In the genomic region with DNA sequence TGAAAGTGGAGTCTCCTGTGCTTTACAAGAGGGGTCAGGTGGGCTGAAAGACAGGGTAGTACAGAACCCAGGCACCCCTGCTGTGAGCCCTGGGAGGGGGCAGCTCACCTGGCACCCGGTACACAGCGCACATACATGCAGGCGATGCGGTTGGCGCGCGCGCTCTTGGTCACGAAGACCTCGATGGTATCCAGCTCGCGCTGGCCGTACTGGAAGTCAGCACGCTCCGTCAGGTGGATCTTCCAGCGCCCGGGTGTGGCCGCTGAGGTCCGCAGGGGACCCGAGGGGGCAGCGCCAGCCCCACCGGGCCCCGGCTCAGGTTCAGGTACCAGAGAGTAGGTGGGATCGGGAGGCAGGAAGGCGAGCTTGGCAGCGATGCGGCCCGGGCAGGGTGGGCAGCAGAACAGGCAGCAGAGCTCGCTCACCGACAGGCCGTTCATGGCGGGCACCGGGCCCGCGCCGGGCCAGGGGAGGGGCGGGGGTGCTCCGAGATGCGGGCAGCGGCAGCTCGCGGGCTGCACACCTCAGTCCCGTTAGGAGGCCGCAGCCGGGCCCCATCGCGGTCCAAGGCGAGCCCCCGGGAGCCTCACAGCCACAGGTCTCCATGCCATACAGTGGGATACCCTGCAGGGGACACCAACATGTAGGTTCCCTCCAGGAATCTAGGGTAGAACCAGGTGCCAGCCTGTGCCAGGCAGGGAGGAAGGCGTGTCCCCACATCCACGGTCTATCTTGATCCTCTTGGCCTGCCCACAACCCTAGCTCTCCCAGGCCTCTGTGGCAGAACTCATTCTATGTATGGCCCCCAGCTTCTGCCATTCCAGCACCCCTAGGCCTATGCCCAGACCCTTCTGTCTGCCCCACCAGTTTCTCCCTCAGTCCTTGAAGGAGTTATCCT, we compare ENCODE assay signal across 10 mouse cellular contexts. TPM values are rescaled to one million over a fixed set of nuclear protein-coding genes. Genes with fewer than 3 reads are reported as not detected.
DNase-seq lines count a peak whose midpoint lies in the region; ATAC-seq and TF ChIP-seq lines count a peak whose summit lies in the region.
"Had no signal": no experiment of that assay in that cellular context is flagged by ENCODE, and none has a peak within 500 bp of the region (broad histone marks: within the 10 kb centered on the region; RNA-seq: fewer than 3 reads in every experiment).

No protein-coding gene starts in this region.

- peak overlapping the region; percentile 2; the same call in 1 of the 2 replicates for H3K27ac ChIP-seq in cerebellum, adult 2 months (ENCODE audit: insufficient read depth, low read length)
- peak overlapping the region; percentile 38; the same call in 1 of the 2 replicates for H3K27ac ChIP-seq in liver, adult 2 months (replicated peaks; ENCODE audit: insufficient read depth, low read depth, low read length)
- peak overlapping the region; percentile 47; the same call in 1 of the 2 replicates for H3K27ac ChIP-seq in hindbrain, embryonic 14.5 days
- 0 out of 2 replicates have a peak overlapping the region, but pooled peaks have one; percentile 17 for H3K27ac ChIP-seq in midbrain, embryonic 14.5 days (replicated peaks; ENCODE audit: low read depth, low read length)
- H3K27ac ChIP-seq: embryonic facial prominence, embryonic 12.5 days; liver, embryonic 14.5 days had no signal

- H3K4me2 ChIP-seq in hindbrain, embryonic 14.5 days (replicated peaks): peak overlapping the region; percentile 7
- no peak overlapping the region for H3K4me2 ChIP-seq in midbrain, embryonic 14.5 days (ENCODE audit: low read length)
- H3K4me2 ChIP-seq: embryonic facial prominence, embryonic 12.5 days had no signal

- H3K27me3 ChIP-seq in cerebellum, adult 2 months (ENCODE audit: control insufficient read depth, insufficient read depth, low read length): no peaks in the 10 kb centered on the region
- H3K27me3 ChIP-seq in liver, adult 2 months (ENCODE audit: control insufficient read depth, insufficient read depth, low read length): no peaks in the 10 kb centered on the region
- no peaks in the 10 kb centered on the region for H3K27me3 ChIP-seq in hindbrain, embryonic 14.5 days (ENCODE audit: control insufficient read depth, insufficient read depth, low read length)
- no peaks in the 10 kb centered on the region for H3K27me3 ChIP-seq in midbrain, embryonic 14.5 days (ENCODE audit: control insufficient read depth, insufficient read depth, low read length)
- H3K27me3 ChIP-seq: embryonic facial prominence, embryonic 12.5 days had no signal

- H3K4me1 ChIP-seq in cerebellum, adult 2 months (ENCODE audit: control insufficient read depth, insufficient read depth, low read length): peaks cover 47% of the 10 kb centered on the region
- H3K4me1 ChIP-seq in liver, adult 2 months (ENCODE audit: control insufficient read depth, insufficient read depth, low read length): peaks cover 27% of the 10 kb centered on the region
- H3K4me1 ChIP-seq in hindbrain, embryonic 14.5 days (replicated peaks; ENCODE audit: control insufficient read depth, insufficient read depth, low read length): peaks cover 23% of the 10 kb centered on the region
- peaks cover 18% of the 10 kb centered on the region for H3K4me1 ChIP-seq in midbrain, embryonic 14.5 days (ENCODE audit: control insufficient read depth, insufficient read depth, low read length)

- 90% methylated on average over 47 of the region's 51 CpGs for WGBS in cerebellum, adult 2 months
- WGBS in liver, adult 2 months: 95% methylated on average over 48 of the region's 51 CpGs
- WGBS in hindbrain, embryonic 14.5 days: 94% methylated on average over 51 of the region's 51 CpGs
- 96% methylated on average over 50 of the region's 51 CpGs for WGBS in midbrain, embryonic 14.5 days

- TF ChIP-seq POLR2A in cerebellum, adult 2 months (IDR thresholded peaks at IDR 0.05; ENCODE audit: borderline replicate concordance, insufficient read depth, low read length): no peak
- no peak for TF ChIP-seq POLR2A in liver, adult 2 months (IDR thresholded peaks at IDR 0.05; ENCODE audit: extremely low read depth, insufficient read depth, low read length)

- H3K79me2 ChIP-seq in liver, adult 2 months (ENCODE audit: control insufficient read depth, insufficient read depth, low read length): peaks cover 43% of the 10 kb centered on the region

- no peak for DNase-seq in cerebellum, adult 2 months
- no peak for DNase-seq in cerebellum, adult 9-11 months
- no peak for DNase-seq in liver, adult 2 months (ENCODE audit: extremely low read depth, low read depth, low spot score)
- DNase-seq in liver: no peak
- no peak for DNase-seq in hindbrain, embryonic 14.5 days (ENCODE audit: low spot score)
- DNase-seq in midbrain, embryonic 14.5 days: no peak
- DNase-seq in spleen, adult 12 weeks (ENCODE audit: low spot score): no peak
- DNase-seq in embryo, embryonic 10 days (ENCODE audit: low spot score): no peak

- TF ChIP-seq CTCF in cerebellum, adult 2 months (IDR thresholded peaks at IDR 0.05; ENCODE audit: borderline replicate concordance, insufficient read depth, low read depth, low read length): no peak
- no peak for TF ChIP-seq CTCF in liver, adult 2 months (IDR thresholded peaks at IDR 0.05; ENCODE audit: low read depth, low read length)

- H3K9ac ChIP-seq in liver, adult 2 months (ENCODE audit: low read depth, low read length): no peak overlapping the region
- H3K9ac ChIP-seq in hindbrain, embryonic 14.5 days: no peak overlapping the region
- H3K9ac ChIP-seq in midbrain, embryonic 14.5 days (replicated peaks; ENCODE audit: low read length): no peak overlapping the region
- H3K9ac ChIP-seq: embryonic facial prominence, embryonic 12.5 days; liver, embryonic 14.5 days had no signal

- ATAC-seq in hindbrain, embryonic 14.5 days (ENCODE audit: low FRiP score): no peak
- ATAC-seq in midbrain, embryonic 14.5 days (ENCODE audit: low FRiP score, low TSS enrichment): no peak

- no peak overlapping the region for H3K4me3 ChIP-seq in cerebellum, adult 2 months (replicated peaks; ENCODE audit: insufficient read depth, low read depth, low read length)
- no peak overlapping the region for H3K4me3 ChIP-seq in liver, adult 2 months (ENCODE audit: insufficient read depth, low read depth, low read length)
- H3K4me3 ChIP-seq in hindbrain, embryonic 14.5 days (replicated peaks; ENCODE audit: low read length): no peak overlapping the region; the same call in 1 of the 2 replicates
- no peak overlapping the region for H3K4me3 ChIP-seq in midbrain, embryonic 14.5 days (replicated peaks; ENCODE audit: low read depth, low read length)
- H3K4me3 ChIP-seq: embryonic facial prominence, embryonic 12.5 days had no signal

- H3K36me3 ChIP-seq in liver, adult 2 months (ENCODE audit: control insufficient read depth, insufficient read depth, low read length): no peaks in the 10 kb centered on the region
- peaks cover 28% of the 10 kb centered on the region for H3K36me3 ChIP-seq in hindbrain, embryonic 14.5 days (replicated peaks; ENCODE audit: control insufficient read depth, insufficient read depth)
- peaks cover 26% of the 10 kb centered on the region for H3K36me3 ChIP-seq in midbrain, embryonic 14.5 days (ENCODE audit: control insufficient read depth, insufficient read depth, low read length)

- no peaks in the 10 kb centered on the region for H3K9me3 ChIP-seq in hindbrain, embryonic 14.5 days (ENCODE audit: control insufficient read depth, low read length)
- no peaks in the 10 kb centered on the region for H3K9me3 ChIP-seq in midbrain, embryonic 14.5 days (ENCODE audit: control insufficient read depth, low read length)
- H3K9me3 ChIP-seq: embryonic facial prominence, embryonic 12.5 days had no signal

RNA-seq across cellular contexts. Expression of a gene that starts 3.5 kb away (rescaled TPM):
- polyA plus RNA-seq in cerebellum, adult 2 months (2012; rRNA removed): 230 and 232 TPM in 2 replicates
- 45.7 and 59.3 TPM in 2 replicates for total RNA-seq in liver, adult 2 months (2014; rRNA removed)
- 194 and 205 TPM in 2 replicates for polyA plus RNA-seq in liver, adult 2 months (2012; rRNA removed)
- 157 and 174 TPM in 2 replicates for polyA plus RNA-seq in hindbrain, embryonic 14.5 days (2014; fragmentation: Nextera tagmentation; extraction: Ambion mirVana)
- 128 and 151 TPM in 2 replicates for polyA plus RNA-seq in midbrain, embryonic 14.5 days (2014; fragmentation: Nextera tagmentation; extraction: Ambion mirVana)

RNA-seq across cellular contexts. Expression of a gene that starts 9.5 kb away (rescaled TPM):
- polyA plus RNA-seq in cerebellum, adult 2 months (2012; rRNA removed): 9.5 and 10.6 TPM in 2 replicates
- total RNA-seq in liver, adult 2 months (2014; rRNA removed): 0.74 and 1.3 TPM in 2 replicates
- 4.2 and 5.5 TPM in 2 replicates for polyA plus RNA-seq in liver, adult 2 months (2012; rRNA removed)
- 5.1 and 5.3 TPM in 2 replicates for polyA plus RNA-seq in hindbrain, embryonic 14.5 days (2014; fragmentation: Nextera tagmentation; extraction: Ambion mirVana)
- 4.9 and 5.0 TPM in 2 replicates for polyA plus RNA-seq in midbrain, embryonic 14.5 days (2014; fragmentation: Nextera tagmentation; extraction: Ambion mirVana)

RNA-seq across cellular contexts. Expression of a gene that starts 16.0 kb away (rescaled TPM):
- polyA plus RNA-seq in cerebellum, adult 2 months (2012; rRNA removed): 57.9 and 62.0 TPM in 2 replicates
- total RNA-seq in liver, adult 2 months (2014; rRNA removed): 7.6 and 11.4 TPM in 2 replicates
- 61.2 and 63.2 TPM in 2 replicates for polyA plus RNA-seq in liver, adult 2 months (2012; rRNA removed)
- 63.1 and 64.5 TPM in 2 replicates for polyA plus RNA-seq in hindbrain, embryonic 14.5 days (2014; fragmentation: Nextera tagmentation; extraction: Ambion mirVana)
- 62.1 and 67.6 TPM in 2 replicates for polyA plus RNA-seq in midbrain, embryonic 14.5 days (2014; fragmentation: Nextera tagmentation; extraction: Ambion mirVana)

RNA-seq across cellular contexts. Expression of a gene that starts 16.0 kb away (rescaled TPM):
- polyA plus RNA-seq in cerebellum, adult 2 months (2012; rRNA removed): 7.0 and 7.5 TPM in 2 replicates
- total RNA-seq in liver, adult 2 months (2014; rRNA removed): 0.28 and 1.4 TPM in 2 replicates
- 3.3 and 5.5 TPM in 2 replicates for polyA plus RNA-seq in liver, adult 2 months (2012; rRNA removed)
- 5.2 and 5.6 TPM in 2 replicates for polyA plus RNA-seq in hindbrain, embryonic 14.5 days (2014; fragmentation: Nextera tagmentation; extraction: Ambion mirVana)
- polyA plus RNA-seq in midbrain, embryonic 14.5 days (2014; fragmentation: Nextera tagmentation; extraction: Ambion mirVana): 4.9 and 5.0 TPM in 2 replicates

RNA-seq across cellular contexts. Expression of a gene that starts 19.2 kb away (rescaled TPM):
- polyA plus RNA-seq in cerebellum, adult 2 months (2012; rRNA removed): 3.5 and 4.2 TPM in 2 replicates
- total RNA-seq in liver, adult 2 months (2014; rRNA removed): 0.28 and 0.34 TPM in 2 replicates
- 0.54 and 0.70 TPM in 2 replicates for polyA plus RNA-seq in liver, adult 2 months (2012; rRNA removed)
- polyA plus RNA-seq in hindbrain, embryonic 14.5 days (2014; fragmentation: Nextera tagmentation; extraction: Ambion mirVana): 1.7 and 1.9 TPM in 2 replicates
- 2.5 and 2.6 TPM in 2 replicates for polyA plus RNA-seq in midbrain, embryonic 14.5 days (2014; fragmentation: Nextera tagmentation; extraction: Ambion mirVana)
